In the genomic region with DNA sequence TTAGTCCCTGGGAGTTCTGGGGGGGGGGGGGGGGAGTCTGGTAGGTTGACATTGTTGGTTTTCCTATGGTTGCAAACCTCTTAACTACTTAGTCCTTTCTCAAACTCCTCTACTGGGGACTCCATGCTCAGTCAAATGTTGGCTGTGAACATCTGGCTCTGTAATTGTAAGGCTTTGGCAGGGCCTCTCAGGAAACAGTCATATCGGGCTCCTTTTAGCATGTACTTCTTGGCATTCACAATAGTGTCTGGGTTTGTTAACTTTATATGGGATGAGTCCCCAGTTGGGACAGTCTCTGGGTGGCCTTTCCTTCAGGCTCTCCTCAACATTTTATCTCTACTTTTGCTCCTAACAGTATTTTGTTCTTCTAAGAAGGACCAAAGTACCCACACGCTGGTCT, we compare ENCODE assay signal across 23 mouse cellular contexts.
"Had no signal": no experiment of that assay in that cellular context is flagged by ENCODE, and none has a peak within 500 bp of the region (broad histone marks: within the 10 kb centered on the region; RNA-seq: fewer than 3 reads in every experiment).

No protein-coding gene starts in this region.

- H3K9me3 ChIP-seq: hindbrain, embryonic 10.5 days; hindbrain, embryonic 12.5 days; intestine, embryonic 15.5 days; limb, embryonic 10.5 days; limb, embryonic 12.5 days; liver, embryonic 13.5 days; liver, embryonic 15.5 days had no signal

- H3K9ac ChIP-seq: forebrain, postnatal 0 days; hindbrain, embryonic 12.5 days; hindbrain, embryonic 14.5 days; intestine, embryonic 15.5 days; limb, embryonic 12.5 days; liver, embryonic 13.5 days; liver, embryonic 15.5 days had no signal

- DNase-seq: forebrain, postnatal 0 days; gastrocnemius, postnatal 14 days; gastrocnemius, postnatal 36 days; kidney, adult 18-20 months; kidney, adult 8-10 months; kidney, postnatal 10 days; kidney, postnatal 25 days; kidney, postnatal 4 days; liver; liver, embryonic 13.5 days had no signal

- H3K4me2 ChIP-seq: hindbrain, embryonic 12.5 days; hindbrain, embryonic 14.5 days; intestine, embryonic 15.5 days; limb, embryonic 12.5 days; liver, embryonic 11.5 days; liver, embryonic 13.5 days; liver, embryonic 15.5 days had no signal

- ATAC-seq: forebrain, postnatal 0 days; hindbrain, embryonic 16.5 days; inflammation-experienced regulatory T-cells, adult 6 months; intestine, embryonic 15.5 days; intestine, postnatal 0 days had no signal

- H3K27me3 ChIP-seq: hindbrain, embryonic 12.5 days; intestine, embryonic 15.5 days; limb, embryonic 12.5 days; liver, embryonic 13.5 days; liver, embryonic 15.5 days had no signal

- H3K4me1 ChIP-seq: hindbrain, embryonic 10.5 days; hindbrain, embryonic 12.5 days; intestine, embryonic 15.5 days; limb, embryonic 10.5 days; limb, embryonic 12.5 days; liver, embryonic 13.5 days; liver, embryonic 15.5 days had no signal

- H3K27ac ChIP-seq: hindbrain, embryonic 10.5 days; hindbrain, embryonic 12.5 days; hindbrain, embryonic 14.5 days; intestine, embryonic 15.5 days; layer of hippocampus, adult 2 months; left cerebral cortex, adult 2 months; limb, embryonic 10.5 days; limb, embryonic 12.5 days; liver, embryonic 13.5 days; liver, embryonic 15.5 days had no signal

- H3K4me3 ChIP-seq: hindbrain, embryonic 10.5 days; hindbrain, embryonic 12.5 days; intestine, embryonic 15.5 days; layer of hippocampus, adult 2 months; left cerebral cortex, adult 2 months; limb, embryonic 10.5 days; limb, embryonic 12.5 days; liver, embryonic 13.5 days; liver, embryonic 15.5 days had no signal

- H3K36me3 ChIP-seq: hindbrain, embryonic 10.5 days; hindbrain, embryonic 12.5 days; intestine, embryonic 15.5 days; limb, embryonic 10.5 days; limb, embryonic 12.5 days; liver, embryonic 13.5 days; liver, embryonic 15.5 days had no signal
